ENCODE assay signal across 20 mouse cellular contexts in the genomic region with DNA sequence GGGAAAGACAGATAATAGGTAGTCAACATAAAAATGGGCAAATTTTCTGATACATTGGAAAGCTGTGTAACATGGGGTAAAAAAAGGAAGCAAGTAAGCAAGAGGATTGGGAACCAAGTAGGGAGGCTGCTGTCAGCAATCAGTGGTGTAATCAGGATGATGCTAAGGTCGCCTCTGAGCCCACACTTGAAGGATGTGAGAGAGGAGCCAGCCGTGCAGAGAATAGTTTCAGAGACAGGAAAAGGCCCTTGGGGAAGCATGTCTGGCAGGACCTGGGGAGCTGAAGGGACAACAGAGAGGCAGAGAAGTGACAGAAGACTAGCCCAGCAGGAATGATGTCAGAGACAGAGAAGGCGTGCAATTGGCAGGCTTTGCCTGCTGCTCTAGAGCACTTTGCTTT. TPM values are rescaled to one million over a fixed set of nuclear protein-coding genes. Genes with fewer than 3 reads are reported as not detected.
DNase-seq lines count a peak whose midpoint lies in the region; ATAC-seq and TF ChIP-seq lines count a peak whose summit lies in the region.
"Had no signal": no experiment of that assay in that cellular context is flagged by ENCODE, and none has a peak within 500 bp of the region (broad histone marks: within the 10 kb centered on the region; RNA-seq: fewer than 3 reads in every experiment).

No protein-coding gene starts in this region.

- no peak for TF ChIP-seq CTCF in forebrain, postnatal 0 days (IDR thresholded peaks at IDR 0.05; ENCODE audit: low read depth)
- TF ChIP-seq CTCF in thymus, adult 2 months (IDR thresholded peaks at IDR 0.05; ENCODE audit: borderline replicate concordance, control insufficient read depth, extremely low read depth, insufficient read depth, low read length, poor library complexity) = no peak

- no peak for TF ChIP-seq POLR2A in thymus, adult 2 months (IDR thresholded peaks at IDR 0.05; ENCODE audit: control insufficient read depth, extremely low read depth, insufficient read depth, low read length, poor library complexity)

- no peak overlapping the region for H3K4me2 ChIP-seq in forebrain, postnatal 0 days (ENCODE audit: low read depth)
- H3K4me2 ChIP-seq in forebrain, embryonic 11.5 days (ENCODE audit: low read depth, low read length, severe bottlenecking) = no peak overlapping the region
- no peak overlapping the region for H3K4me2 ChIP-seq in kidney, embryonic 16.5 days (replicated peaks; ENCODE audit: low read depth, low read length)
- H3K4me2 ChIP-seq: hindbrain, embryonic 12.5 days; limb, embryonic 12.5 days; midbrain, embryonic 12.5 days; neural tube, embryonic 12.5 days had no signal

- H3K27me3 ChIP-seq in forebrain, postnatal 0 days (ENCODE audit: insufficient read depth, low read length) = no peaks in the 10 kb centered on the region
- no peaks in the 10 kb centered on the region for H3K27me3 ChIP-seq in forebrain, embryonic 11.5 days (ENCODE audit: control insufficient read depth, insufficient read depth, low read length)
- no peaks in the 10 kb centered on the region for H3K27me3 ChIP-seq in thymus, adult 2 months (ENCODE audit: control insufficient read depth, insufficient read depth, low read length)
- H3K27me3 ChIP-seq in kidney, embryonic 16.5 days (ENCODE audit: insufficient read depth, low read length) = no peaks in the 10 kb centered on the region
- H3K27me3 ChIP-seq: heart, embryonic 12.5 days; hindbrain, embryonic 12.5 days; limb, embryonic 12.5 days; midbrain, embryonic 12.5 days; neural tube, embryonic 12.5 days had no signal

- H3K9me3 ChIP-seq in forebrain, postnatal 0 days (ENCODE audit: low read length) = no peaks in the 10 kb centered on the region
- H3K9me3 ChIP-seq in forebrain, embryonic 11.5 days (ENCODE audit: control insufficient read depth, low read length) = no peaks in the 10 kb centered on the region
- H3K9me3 ChIP-seq in kidney, embryonic 16.5 days (ENCODE audit: low read length) = no peaks in the 10 kb centered on the region
- H3K9me3 ChIP-seq: heart, embryonic 12.5 days; hindbrain, embryonic 12.5 days; limb, embryonic 12.5 days; midbrain, embryonic 12.5 days; neural tube, embryonic 12.5 days had no signal

- no peak overlapping the region for H3K9ac ChIP-seq in forebrain, postnatal 0 days
- no peak overlapping the region for H3K9ac ChIP-seq in forebrain, embryonic 11.5 days (ENCODE audit: low read length)
- H3K9ac ChIP-seq in kidney, embryonic 16.5 days (replicated peaks; ENCODE audit: low read length) = no peak overlapping the region
- H3K9ac ChIP-seq: heart, embryonic 12.5 days; hindbrain, embryonic 12.5 days; limb, embryonic 12.5 days; liver, postnatal 0 days; midbrain, embryonic 12.5 days; neural tube, embryonic 12.5 days had no signal

- DNase-seq in forebrain, postnatal 0 days = no peak
- DNase-seq in forebrain, embryonic 11.5 days (ENCODE audit: low spot score) = no peak
- no peak for DNase-seq in thymus, adult 2 months
- no peak for DNase-seq in thymus, postnatal 14 days
- DNase-seq in gastrocnemius, adult 8-10 months (ENCODE audit: low spot score in 2 of 2) = no peak
- no peak for DNase-seq in retina, embryonic 14.5 days (ENCODE audit: low spot score)
- DNase-seq: adrenal gland, adult 8-10 months; cerebellum, adult 8-10 months; cerebellum, postnatal 36 days; liver, postnatal 0 days; right cerebral cortex, postnatal 4 days had no signal

- no peak overlapping the region for H3K27ac ChIP-seq in forebrain, postnatal 0 days (ENCODE audit: low read depth, low read length)
- no peak overlapping the region for H3K27ac ChIP-seq in forebrain, embryonic 11.5 days (ENCODE audit: low read depth, low read length)
- peak overlapping the region; percentile 10; the same call in 1 of the 2 replicates for H3K27ac ChIP-seq in thymus, adult 2 months (ENCODE audit: control insufficient read depth, insufficient read depth, low read length)
- no peak overlapping the region for H3K27ac ChIP-seq in kidney, embryonic 16.5 days (ENCODE audit: low read length)
- H3K27ac ChIP-seq: hindbrain, embryonic 12.5 days; limb, embryonic 12.5 days; macrophage; midbrain, embryonic 12.5 days; neural tube, embryonic 12.5 days; stomach, postnatal 0 days had no signal

- WGBS in forebrain, postnatal 0 days = 77% methylated on average over 3 of the region's 3 CpGs
- WGBS in forebrain, embryonic 11.5 days = 69% methylated on average over 3 of the region's 3 CpGs
- 59% methylated on average over 3 of the region's 3 CpGs for WGBS in thymus, adult 2 months
- WGBS in kidney, embryonic 16.5 days = 74% methylated on average over 3 of the region's 3 CpGs

- no peak overlapping the region for H3K4me3 ChIP-seq in forebrain, postnatal 0 days (ENCODE audit: low read depth, low read length)
- H3K4me3 ChIP-seq in forebrain, embryonic 11.5 days (ENCODE audit: low read depth, low read length) = no peak overlapping the region
- no peak overlapping the region for H3K4me3 ChIP-seq in thymus, adult 2 months (ENCODE audit: control insufficient read depth, insufficient read depth, low read length)
- no peak overlapping the region for H3K4me3 ChIP-seq in kidney, embryonic 16.5 days (ENCODE audit: low read length)
- H3K4me3 ChIP-seq: heart, embryonic 12.5 days; hindbrain, embryonic 12.5 days; limb, embryonic 12.5 days; midbrain, embryonic 12.5 days; neural tube, embryonic 12.5 days had no signal

- no peaks in the 10 kb centered on the region for H3K4me1 ChIP-seq in forebrain, postnatal 0 days (ENCODE audit: insufficient read depth)
- H3K4me1 ChIP-seq in forebrain, embryonic 11.5 days (replicated peaks; ENCODE audit: control insufficient read depth, insufficient read depth, low read length) = no peaks in the 10 kb centered on the region
- H3K4me1 ChIP-seq in thymus, adult 2 months (replicated peaks; ENCODE audit: control insufficient read depth, insufficient read depth, low read length) = peaks cover 18% of the 10 kb centered on the region
- no peaks in the 10 kb centered on the region; the same call in 1 of the 2 replicates for H3K4me1 ChIP-seq in kidney, embryonic 16.5 days (ENCODE audit: insufficient read depth, low read length)
- H3K4me1 ChIP-seq: heart, embryonic 12.5 days; hindbrain, embryonic 12.5 days; limb, embryonic 12.5 days; midbrain, embryonic 12.5 days; neural tube, embryonic 12.5 days had no signal

- 0 out of 2 replicates have a peak, but pooled peaks have one; percentile 12 for ATAC-seq in forebrain, postnatal 0 days
- no peak for ATAC-seq in forebrain, embryonic 11.5 days (replicated peaks; ENCODE audit: low FRiP score)
- peak; percentile 11 for ATAC-seq in inflammation-experienced regulatory T-cells, adult 6 months
- no peak for ATAC-seq in kidney, embryonic 16.5 days (ENCODE audit: low FRiP score, low TSS enrichment)
- ATAC-seq: liver, postnatal 0 days had no signal

- H3K36me3 ChIP-seq in forebrain, postnatal 0 days (ENCODE audit: insufficient read depth) = peaks cover 22% of the 10 kb centered on the region
- H3K36me3 ChIP-seq in forebrain, embryonic 11.5 days (ENCODE audit: control insufficient read depth, insufficient read depth, low read length) = no peaks in the 10 kb centered on the region; the same call in 1 of the 2 replicates
- no peaks in the 10 kb centered on the region for H3K36me3 ChIP-seq in thymus, adult 2 months (ENCODE audit: control insufficient read depth, insufficient read depth, low read length)
- H3K36me3 ChIP-seq in kidney, embryonic 16.5 days (ENCODE audit: insufficient read depth, low read length) = peaks cover 20% of the 10 kb centered on the region

RNA-seq across cellular contexts. Expression of a gene that starts 16.2 kb away (rescaled TPM):
- 307 and 354 TPM in 2 replicates for total RNA-seq in forebrain, postnatal 0 days (2014; rRNA removed)
- polyA plus RNA-seq in forebrain, postnatal 0 days (2015; fragmentation: Nextera tagmentation; extraction: Ambion mirVana) = 375 and 419 TPM in 2 replicates
- 188 and 196 TPM in 2 replicates for polyA plus RNA-seq in forebrain, embryonic 11.5 days (2014; fragmentation: Nextera tagmentation; extraction: Ambion mirVana)
- polyA plus RNA-seq in thymus, adult 2 months (2012; rRNA removed) = 31.6 and 32.8 TPM in 2 replicates
- 10 to 100 TPM; 53.6 to 76.0 (median 56.0) TPM for polyA plus RNA-seq in inflammation-experienced regulatory T-cells, adult 6 months (2017; shearing (Covaris generic))
- total RNA-seq in gastrocnemius, adult 8-10 months (2022) = 100 to 1,000 TPM; 233 to 311 (median 280) TPM
- polyA plus RNA-seq in kidney, embryonic 16.5 days (2015; fragmentation: Nextera tagmentation; extraction: Ambion mirVana) = 347 and 363 TPM in 2 replicates

RNA-seq across cellular contexts. Expression of a gene that starts 46.9 kb away (rescaled TPM):
- total RNA-seq in forebrain, postnatal 0 days (2014; rRNA removed) = 23.2 and 26.2 TPM in 2 replicates
- 15.7 and 19.6 TPM in 2 replicates for polyA plus RNA-seq in forebrain, postnatal 0 days (2015; fragmentation: Nextera tagmentation; extraction: Ambion mirVana)
- 57.6 and 61.7 TPM in 2 replicates for polyA plus RNA-seq in forebrain, embryonic 11.5 days (2014; fragmentation: Nextera tagmentation; extraction: Ambion mirVana)
- polyA plus RNA-seq in thymus, adult 2 months (2012; rRNA removed) = 14.0 and 18.1 TPM in 2 replicates
- 10 to 100 TPM; 26.7 to 33.1 (median 29.1) TPM for polyA plus RNA-seq in inflammation-experienced regulatory T-cells, adult 6 months (2017; shearing (Covaris generic))
- 10 to 100 TPM in 3 of 4 experiments, 1 to 10 TPM in 1; 9.1 to 11.8 (median 10.5) TPM for total RNA-seq in gastrocnemius, adult 8-10 months (2022)
- polyA plus RNA-seq in kidney, embryonic 16.5 days (2015; fragmentation: Nextera tagmentation; extraction: Ambion mirVana) = 42.8 and 42.9 TPM in 2 replicates

Comparison
In these comparisons a context has a peak if more than half of its experiments do, and no peak if none do; other contexts are left out.
1. ATAC-seq: peak in forebrain, postnatal 0 days (single experiment) and inflammation-experienced regulatory T-cells, adult 6 months (single experiment); none in forebrain, embryonic 11.5 days (single experiment) and kidney, embryonic 16.5 days (single experiment).